Mouse (Mus musculus): ENCODE results near the gene Dnmt3a.

Dnmt3a gene

GRCm38 (mm10) chr12:3886601-3887000, 80.8 kb downstream of the Dnmt3a start:
- no peak for DNase-seq

- DNase-seq: no peak
Observed at GRCm38 (mm10) chr12:3887515-3888325, 81.9 kb downstream of the Dnmt3a start.

DNA sequence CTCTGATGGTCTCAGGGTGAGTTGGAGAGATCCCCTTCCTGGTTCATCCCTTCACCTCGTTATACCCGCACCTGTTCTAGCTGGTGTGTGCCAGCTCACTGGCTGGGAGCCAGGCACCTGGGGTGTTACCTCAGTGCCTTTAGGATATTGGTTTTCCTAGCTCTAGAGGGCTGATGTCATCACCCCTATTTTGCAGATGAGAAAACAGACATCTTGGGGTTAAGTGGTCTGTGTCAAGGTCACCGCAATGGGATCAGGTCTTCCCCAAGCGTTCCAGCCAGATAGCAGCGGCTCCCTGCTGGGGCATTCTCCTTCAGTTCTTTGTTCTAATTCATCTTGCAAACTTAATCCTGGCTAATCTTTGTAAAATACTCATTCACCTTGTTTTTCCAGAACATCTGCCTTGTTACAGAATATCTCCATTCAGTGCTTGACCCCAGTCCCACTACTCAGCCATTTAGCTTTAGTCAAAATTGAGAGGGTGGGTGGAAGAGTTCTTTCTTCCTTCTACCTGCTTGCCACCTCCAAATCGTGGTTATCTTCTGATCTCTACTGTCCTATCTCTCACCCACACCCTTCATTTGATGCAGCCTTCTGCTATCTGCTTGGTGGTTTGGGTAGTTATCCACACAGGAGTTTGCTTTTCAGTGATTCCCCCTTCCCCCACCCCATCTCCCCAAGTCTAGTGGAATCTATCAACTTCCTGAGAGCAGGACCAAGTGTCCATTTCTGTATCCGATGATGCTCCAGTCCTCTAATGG, 84.2 kb downstream of the Dnmt3a start:
- no peak for DNase-seq

DNA sequence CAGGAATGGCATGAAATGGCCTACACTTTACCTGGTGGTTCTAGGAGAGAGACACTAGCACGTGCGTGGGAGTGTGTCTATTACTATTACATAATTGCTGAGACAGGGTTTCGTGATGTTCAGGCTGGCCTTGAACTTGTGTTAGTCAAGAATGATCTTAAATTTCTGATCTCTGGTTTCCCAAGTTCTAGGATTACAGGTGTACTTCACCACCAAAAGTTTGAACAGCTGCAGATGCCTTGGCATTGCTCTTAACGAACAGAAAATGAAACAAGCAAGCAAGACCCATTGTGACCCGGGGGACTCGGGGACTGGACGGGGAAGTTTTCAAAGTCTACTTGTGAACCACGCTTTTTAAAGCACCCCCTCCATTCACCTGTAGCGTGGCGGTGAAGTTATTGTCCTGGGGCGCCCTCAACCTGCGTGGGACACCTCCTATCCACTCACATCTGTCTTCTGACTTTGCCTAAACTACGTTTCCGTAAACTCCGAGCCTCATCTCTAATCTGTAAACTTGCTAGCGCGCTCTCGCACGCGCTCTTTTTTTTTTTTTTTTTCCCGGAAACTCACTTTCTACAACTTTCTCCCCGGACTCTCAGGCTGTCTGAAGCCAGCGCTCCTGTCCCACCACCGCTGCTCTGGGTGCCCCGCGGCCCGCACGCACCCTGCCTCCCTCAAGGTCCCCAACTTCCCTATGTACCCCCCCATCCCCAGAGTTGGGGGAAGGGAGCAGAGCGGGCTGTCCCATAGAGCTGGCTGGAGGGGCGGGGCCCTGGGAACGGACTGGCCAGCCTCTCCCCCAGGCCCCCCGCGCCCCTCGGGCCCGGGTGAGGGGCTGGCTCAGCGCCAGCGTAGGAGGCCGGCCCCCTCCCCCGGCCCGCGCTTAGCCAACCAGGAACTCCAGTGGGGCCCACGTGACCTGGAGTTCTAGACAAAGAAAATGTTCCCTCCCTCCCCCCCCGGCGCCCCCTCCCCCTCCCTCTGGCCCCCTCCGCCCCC, 85.2 kb downstream of the Dnmt3a start:
- DNase-seq: peak; percentile 74 to 80

GRCm38 (mm10) chr12:3891779-3892239, 86.0 kb downstream of the Dnmt3a start:
- DNase-seq: peak; percentile 60 to 66

DNA sequence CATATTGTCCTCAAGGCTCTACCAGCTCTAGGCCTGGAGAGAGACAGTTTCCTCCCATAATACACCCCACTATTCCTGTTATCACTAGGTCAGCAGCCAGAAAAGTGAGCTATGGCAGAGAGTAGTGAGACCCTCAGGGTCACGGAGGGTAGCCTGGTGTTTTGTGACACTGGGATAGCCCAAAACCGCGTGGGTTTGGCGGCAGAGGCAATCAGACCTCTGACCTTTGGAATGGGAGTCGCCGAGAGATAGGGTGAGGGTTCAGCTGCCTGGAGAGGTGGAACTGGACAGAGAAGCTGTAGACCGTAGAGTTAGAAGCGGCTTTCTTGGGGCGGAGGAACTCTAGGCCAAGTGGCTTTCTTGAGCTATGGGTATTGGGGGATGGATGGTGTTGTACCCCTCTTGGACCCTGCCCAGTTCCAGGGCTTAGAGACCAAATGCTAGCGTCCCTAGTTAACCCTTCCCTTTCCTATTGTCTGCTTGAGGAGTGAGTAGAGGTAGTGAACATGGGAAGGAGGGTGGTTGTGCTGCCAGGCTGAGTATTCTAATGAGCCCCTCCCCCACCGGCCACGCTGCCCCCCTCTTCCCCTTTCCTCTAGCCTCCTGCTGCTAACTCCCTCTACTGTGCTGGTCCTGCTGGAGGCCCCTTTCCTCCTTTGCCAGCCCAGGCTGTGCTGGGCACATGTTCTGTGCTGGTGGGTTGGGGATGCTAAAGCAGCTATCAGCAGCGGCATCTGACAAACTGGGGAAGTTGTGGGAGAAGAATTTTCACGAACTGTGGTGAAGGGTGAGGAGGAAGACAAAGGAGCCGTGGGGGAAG, 86.6 kb downstream of the Dnmt3a start:
- DNase-seq: peak; percentile 42 to 46

GRCm38 (mm10) chr12:3893335-3893734, 87.5 kb downstream of the Dnmt3a start:
- DNase-seq: no peak

DNA sequence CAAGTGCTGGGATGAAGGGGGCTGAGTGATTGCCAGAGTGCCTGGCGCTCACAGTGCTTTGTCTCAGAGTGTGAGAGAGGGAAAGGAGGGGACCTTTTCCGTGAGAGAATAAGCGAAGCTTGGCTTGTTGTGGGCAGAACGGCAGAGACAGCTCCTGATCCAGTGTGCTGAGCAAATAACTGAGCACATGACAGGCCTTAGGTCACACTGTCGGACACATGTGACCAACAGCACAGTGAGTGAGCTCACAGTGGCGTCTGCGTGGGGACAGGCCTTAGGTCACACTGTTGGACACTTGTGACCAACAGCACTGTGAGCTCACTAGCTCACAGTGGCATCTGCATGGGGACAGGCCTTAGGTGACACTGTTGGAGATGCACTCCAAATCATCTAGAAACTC, 88.7 kb downstream of the Dnmt3a start:
- DNase-seq: no peak

DNA sequence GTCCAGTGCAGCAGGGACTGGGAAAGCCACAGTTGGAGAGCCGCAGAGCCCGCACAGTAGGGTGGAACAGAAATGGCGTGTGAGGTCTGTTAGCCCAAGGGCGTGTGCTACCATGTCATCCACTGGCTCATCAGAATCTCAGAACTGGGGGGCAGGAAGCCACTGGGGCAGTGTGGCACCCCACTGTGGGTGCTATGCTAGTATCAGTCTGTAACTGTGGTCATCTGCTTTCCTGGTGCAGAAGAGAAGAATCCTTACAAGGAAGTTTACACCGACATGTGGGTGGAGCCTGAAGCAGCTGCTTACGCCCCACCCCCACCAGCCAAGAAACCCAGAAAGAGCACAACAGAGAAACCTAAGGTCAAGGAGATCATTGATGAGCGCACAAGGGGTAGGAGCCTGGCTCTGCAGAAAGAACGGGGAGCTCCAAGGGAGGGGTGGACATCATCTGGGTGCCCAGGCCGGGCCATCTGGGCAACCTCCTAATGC, 91.3 kb downstream of the Dnmt3a start:
- no peak for DNase-seq

- DNase-seq: no peak
Observed at GRCm38 (mm10) chr12:3898811-3899210, 93.0 kb downstream of the Dnmt3a start.

GRCm38 (mm10) chr12:3905436-3905835, 99.6 kb downstream of the Dnmt3a start:
- no peak for DNase-seq

DNA sequence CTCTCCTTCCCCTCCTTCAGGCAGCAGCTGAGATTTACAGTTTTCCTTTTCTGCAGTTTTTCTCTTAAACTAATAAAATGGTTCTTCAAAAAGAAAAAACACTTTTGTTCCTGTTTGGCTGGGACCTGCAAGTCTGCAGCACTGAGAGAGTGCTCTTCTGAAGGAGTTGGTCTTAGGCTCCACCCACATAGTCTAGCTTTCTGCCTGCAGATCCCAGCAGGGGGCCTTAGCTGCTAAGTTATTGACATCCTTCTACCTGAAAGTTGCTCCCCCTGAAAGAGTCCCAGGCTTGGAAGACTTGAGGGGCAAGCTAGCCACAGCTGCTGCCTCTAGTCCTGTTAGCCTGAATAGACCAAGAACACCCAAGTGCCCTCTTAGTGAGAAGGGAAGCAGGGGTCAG, 100.5 kb downstream of the Dnmt3a start:
- no peak for DNase-seq

DNA sequence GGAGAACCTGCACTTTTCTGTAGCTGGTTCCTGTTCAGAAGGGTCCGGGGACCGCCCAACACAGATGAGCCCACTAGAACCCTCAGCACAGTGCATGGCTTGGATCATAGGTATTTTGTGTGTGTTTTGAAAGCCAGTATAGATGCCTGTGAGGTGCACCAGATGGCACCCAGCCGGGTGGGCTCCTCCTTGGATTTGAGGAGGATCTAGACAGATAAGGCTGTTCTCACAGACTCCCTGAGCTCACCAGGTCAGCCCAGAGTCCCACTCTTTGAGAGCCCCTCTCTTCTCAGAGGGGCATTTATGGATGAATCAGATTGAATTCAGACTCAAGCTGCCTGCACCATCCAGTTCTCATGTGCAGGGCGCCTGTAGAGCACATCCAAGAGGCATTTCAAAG, 101.2 kb downstream of the Dnmt3a start:
- DNase-seq: no peak

DNA sequence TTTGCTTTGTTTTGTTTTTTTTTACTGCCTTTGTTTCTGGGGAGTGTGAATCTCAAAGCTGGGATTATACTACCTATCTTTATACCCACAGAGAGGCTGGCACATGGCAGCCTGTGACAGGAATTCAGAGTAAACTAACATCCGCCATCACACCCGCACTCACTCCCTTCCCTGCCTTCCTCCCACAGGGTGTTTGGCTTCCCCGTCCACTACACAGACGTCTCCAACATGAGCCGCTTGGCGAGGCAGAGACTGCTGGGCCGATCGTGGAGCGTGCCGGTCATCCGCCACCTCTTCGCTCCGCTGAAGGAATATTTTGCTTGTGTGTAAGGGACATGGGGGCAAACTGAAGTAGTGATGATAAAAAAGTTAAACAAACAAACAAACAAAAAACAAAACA, 101.6 kb downstream of the Dnmt3a start:
- DNase-seq: no peak

- DNase-seq: no peak
Observed at GRCm38 (mm10) chr12:3910466-3911093, 104.8 kb downstream of the Dnmt3a start.

GRCm38 (mm10) chr12:3911831-3912348, 106.1 kb downstream of the Dnmt3a start:
- DNase-seq: no peak

DNA sequence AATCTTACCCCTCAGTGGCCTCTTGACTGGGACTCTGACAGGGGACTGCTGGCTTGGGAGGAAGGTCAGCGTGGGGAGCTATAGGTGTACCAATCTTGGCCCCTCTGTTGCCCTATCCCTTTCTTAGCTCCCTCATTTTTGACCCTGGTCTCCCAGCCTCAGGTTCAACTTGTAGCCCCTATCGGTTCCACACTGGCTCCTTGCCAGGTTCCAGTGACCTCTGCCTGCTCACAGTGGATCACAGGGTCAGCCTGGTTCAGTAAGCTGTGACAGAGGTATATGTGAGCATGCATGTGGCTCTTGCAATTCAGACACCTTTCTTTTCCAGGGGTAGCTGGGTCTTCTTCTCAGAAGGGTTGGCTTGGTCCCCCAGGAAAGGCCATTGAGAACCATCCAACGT, 110.0 kb downstream of the Dnmt3a start:
- DNase-seq: no peak

GRCm38 (mm10) chr12:3917668-3918341, 112.0 kb downstream of the Dnmt3a start:
- DNase-seq: no peak

- no peak for DNase-seq
Observed at GRCm38 (mm10) chr12:3918577-3918976, 112.8 kb downstream of the Dnmt3a start.

DNA sequence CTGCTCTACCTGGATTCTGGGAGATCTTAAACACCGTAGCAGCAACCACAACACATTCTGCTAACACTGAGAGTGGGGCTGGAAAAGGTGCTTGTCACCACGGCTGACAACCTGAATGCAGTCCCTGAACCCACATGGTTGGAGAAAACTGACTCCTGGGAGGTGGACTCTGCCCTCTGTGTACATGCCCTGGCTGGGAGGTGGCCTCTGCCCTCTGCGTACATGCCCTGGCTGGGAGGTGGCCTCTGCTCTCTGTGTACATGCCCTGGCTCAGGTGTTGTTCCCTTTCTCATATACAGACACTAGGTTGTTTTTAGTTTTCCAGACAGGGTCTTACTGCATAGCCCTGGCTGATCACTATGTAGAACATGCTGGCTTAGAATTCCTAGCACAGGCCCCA, 113.6 kb downstream of the Dnmt3a start:
- no peak for DNase-seq

Measured in thymus, postnatal 36 days (tissue).